Mouse (Mus musculus): ENCODE measurements at regions not wholly inside any gene's neighbourhood (a gene's known extent, or its start where the extent isn't known, plus 50 kb on each side); places are given as distances from the start of the nearest gene placed in this dataset.

- TF ChIP-seq CTCF (IDR thresholded peaks at IDR 0.05; ENCODE audit: low read depth) (no peak), EP300 (IDR thresholded peaks at IDR 0.05; ENCODE audit: low read depth) (no peak)
Observed at GRCm38 (mm10) chr10:117579210-117579609, 50.1 kb upstream of the Cpm start.
